Mouse (Mus musculus) liver, embryonic 14.5 days (tissue): ENCODE results near the gene Stard13. TPM values are rescaled to one million over a fixed set of nuclear protein-coding genes. Genes with fewer than 3 reads are reported as not detected.

Experiments used
- ATAC-seq: fragments of 200-750 bp; cut with Nextera tagmentation; 2 replicates; pipeline ENCODE4 v1.8.0; 2017; ENCODE audit warnings: moderate number of reproducible peaks, mild to moderate bottlenecking, moderate library complexity; ENCODE audit not compliant: insufficient read depth
- DNase-seq, 3 experiments: peaks; one replicate each; pipeline ENCODE4 v3.0.0-alpha.2; 2012 to 2013; ENCODE audit warnings: low read depth in 3 of 3, low spot score in 3 of 3
- H3K27ac ChIP-seq: fragments of 300-500 bp; sonication (generic); 2 replicates; pipeline ENCODE4 v1.5.1; 2014; ENCODE audit warnings: moderate library complexity, mild to moderate bottlenecking, control low read depth, inconsistent platforms
- H3K27me3 ChIP-seq: fragments of 300-500 bp; sonication (generic); 2 replicates; pipeline ENCODE4 v1.6.1; 2014; ENCODE audit warnings: mild to moderate bottlenecking, low read length, moderate library complexity; ENCODE audit not compliant: control insufficient read depth, insufficient read depth
- H3K36me3 ChIP-seq: fragments of 300-500 bp; sonication (generic); replicated peaks from 2 replicates; pipeline ENCODE4 v1.6.1; 2014; ENCODE audit warnings: low read depth; ENCODE audit not compliant: control insufficient read depth, insufficient read depth
- H3K4me1 ChIP-seq, 2 experiments: fragments of 200-500 bp in 1 of 2; fragments of 300-500 bp in 1 of 2; sonication (generic) in 1 of 2; replicated peaks; 2 replicates each; pipeline ENCODE4 v1.6.1; 2012 to 2014; ENCODE audit warnings: antibody characterized with exemption in 1 of 2, inconsistent platforms in 1 of 2, low read length in 1 of 2; ENCODE audit not compliant: control insufficient read depth in 2 of 2, insufficient read depth in 2 of 2
- H3K4me2 ChIP-seq: fragments of 300-500 bp; sonication (generic); 2 replicates; pipeline ENCODE4 v1.6.1; 2014; ENCODE audit warnings: low read depth, mild to moderate bottlenecking, control low read depth, moderate library complexity
- H3K4me3 ChIP-seq, 2 experiments: fragments of 200-500 bp in 1 of 2; fragments of 300-500 bp in 1 of 2; sonication (generic) in 1 of 2; 2 replicates each; pipeline ENCODE4 v1.5.1; 2012 to 2014; ENCODE audit warnings: low read depth in 2 of 2, low read length in 2 of 2, mild to moderate bottlenecking in 2 of 2, control low read depth in 1 of 2, inconsistent platforms in 1 of 2, moderate library complexity in 1 of 2; ENCODE audit not compliant: insufficient read depth in 1 of 2
- H3K9ac ChIP-seq: fragments of 300-500 bp; sonication (generic); replicated peaks from 2 replicates; pipeline ENCODE4 v1.6.1; 2014; ENCODE audit warnings: mild to moderate bottlenecking, control low read depth, moderate library complexity
- H3K9me3 ChIP-seq: fragments of 300-500 bp; sonication (generic); 2 replicates; pipeline ENCODE4 v1.6.1; 2016; ENCODE audit warnings: low read length, mixed read lengths; ENCODE audit not compliant: control insufficient read depth
- CTCF ChIP-seq: IDR thresholded peaks from 2 replicates; pipeline ENCODE4 v1.5.1; 2016; ENCODE audit warnings: antibody characterized with exemption, low read depth, control low read depth
- EP300 ChIP-seq: IDR thresholded peaks from 2 replicates; pipeline ENCODE4 v1.6.1; 2016; ENCODE audit warnings: antibody characterized with exemption, low read depth
- WGBS: fragments of 180-500 bp; shearing (Covaris S2); extraction: QIAGEN DNeasy Blood & Tissue Kit; methylation state at CpG from one replicate; pipeline ENCODE4 v1.1.7; 2014; ENCODE audit not compliant: insufficient replicate concordance; 5-methylcytosine and 5-hydroxymethylcytosine counted together
- polyA plus RNA-seq, 2 experiments: library from polyadenylated mRNA; depleted of rRNA in 1 of 2; stranded (reverse) in 1 of 2; unstranded in 1 of 2; fragments of >200 nt; fragmentation: Nextera tagmentation in 1 of 2; extraction: Ambion mirVana in 1 of 2; gene quantifications; 2 replicates each; pipeline versions ENCODE4 v1.2.1 to v1.2.3; 2012 to 2014

Gene Stard13
- polyA plus RNA-seq, 2 experiments: 0.56 to 1.1 TPM

DNA sequence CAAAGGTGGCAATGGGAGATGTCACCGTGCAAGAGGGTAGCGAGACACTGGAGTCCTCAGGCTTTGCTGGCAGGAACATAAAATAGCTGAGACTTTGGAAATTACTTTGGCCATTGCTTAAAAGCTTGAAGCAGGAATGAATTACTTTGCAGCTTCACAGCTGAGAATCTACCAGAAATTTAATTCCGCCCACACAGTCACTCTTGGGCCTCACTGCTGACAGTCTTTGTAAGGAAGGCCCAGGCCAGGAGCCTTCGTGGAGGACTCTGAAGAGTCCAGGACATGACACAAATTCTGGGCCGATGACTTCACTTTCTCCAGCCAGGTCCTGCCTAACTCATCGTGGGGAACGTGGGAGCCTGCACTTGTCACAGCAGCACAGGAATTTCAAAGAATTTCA, 211.6 kb downstream of the Stard13 start:
- Histone ChIP-seq H3K9me3 (no peaks in the 10 kb centered on the region), H3K36me3 (no peaks in the 10 kb centered on the region), H3K4me3 (no peak overlapping the region), H3K27me3 (no peaks in the 10 kb centered on the region), H3K27ac (no peak overlapping the region), H3K4me2 (no peak overlapping the region), H3K9ac (no peak overlapping the region), H3K4me1 (peaks cover 0 to 2% of the 10 kb centered on the region in 2 experiments; a peak in 1 of 4 replicates)
- TF ChIP-seq CTCF (no peak), EP300 (no peak)
- 68% methylated on average over 7 of the region's 7 CpGs for WGBS
- ATAC-seq: no peak
- no peak for DNase-seq

DNA sequence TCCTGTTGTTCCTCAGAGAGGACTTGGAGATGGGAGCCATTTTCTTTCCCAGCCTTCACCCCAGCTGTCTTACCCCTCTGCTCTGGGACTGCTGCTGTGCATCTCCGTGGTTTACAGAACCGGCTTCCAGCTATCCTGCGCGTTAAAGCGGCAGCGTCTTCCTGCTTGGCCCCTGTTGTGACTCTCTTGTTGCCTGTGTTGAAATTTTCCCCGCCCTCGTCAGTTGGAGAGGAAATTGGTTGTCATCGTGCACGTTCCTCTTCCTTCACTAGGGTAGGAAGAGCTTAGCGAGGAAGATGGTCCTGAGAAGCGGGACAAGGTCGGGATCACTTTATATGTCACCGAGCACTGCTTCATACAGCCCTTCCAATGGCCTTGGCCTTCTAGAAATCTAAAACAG, 212.8 kb downstream of the Stard13 start:
- Histone ChIP-seq H3K4me1 (peaks cover 0 to 2% of the 10 kb centered on the region in 2 experiments; a peak in 1 of 4 replicates), H3K9me3 (no peaks in the 10 kb centered on the region), H3K27me3 (no peaks in the 10 kb centered on the region), H3K4me3 (no peak overlapping the region), H3K9ac (no peak overlapping the region), H3K36me3 (no peaks in the 10 kb centered on the region), H3K27ac (no peak overlapping the region), H3K4me2 (no peak overlapping the region)
- 23% methylated on average over 14 of the region's 14 CpGs for WGBS
- no peak for TF ChIP-seq CTCF
- no peak for TF ChIP-seq EP300
- DNase-seq: no peak
- no peak for ATAC-seq

DNA sequence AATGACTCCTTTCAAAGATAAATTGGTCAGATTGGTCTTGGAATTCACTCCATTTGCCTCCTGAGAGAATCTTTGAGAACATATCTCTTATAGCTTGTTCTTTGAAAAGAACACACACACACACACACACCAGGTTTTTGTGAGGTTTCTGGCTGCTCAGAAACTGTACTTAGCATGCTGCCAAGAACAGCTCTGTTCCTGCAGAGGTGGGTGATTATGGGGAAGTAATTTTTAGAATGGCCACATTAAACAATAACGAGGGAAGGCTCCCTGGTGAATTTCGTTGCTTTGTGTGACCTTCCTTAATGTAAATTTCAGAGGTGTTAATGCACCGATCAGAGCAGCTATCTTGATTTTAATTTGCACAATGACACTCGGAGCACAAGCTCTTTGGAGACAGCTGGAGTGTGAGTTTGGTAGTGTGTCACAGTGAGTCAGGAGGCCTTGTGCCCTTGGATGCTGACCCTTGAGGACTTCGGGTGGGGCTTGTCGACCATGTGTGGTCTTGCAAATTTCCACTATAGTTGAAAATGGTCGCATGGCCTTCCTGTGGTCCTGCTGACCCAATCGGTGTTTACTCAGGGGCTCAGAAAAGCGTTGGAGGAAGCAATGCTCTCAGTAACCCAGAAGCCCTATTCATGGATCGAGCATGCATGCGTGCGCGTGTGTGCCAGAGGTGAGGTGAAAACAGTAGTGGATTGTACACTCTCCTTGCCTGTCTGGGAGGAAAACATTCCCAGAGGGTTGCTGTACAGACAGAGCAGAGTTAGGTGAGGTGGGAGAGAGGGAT, 213.4 kb downstream of the Stard13 start:
- H3K4me3 ChIP-seq: no peak overlapping the region
- no peaks in the 10 kb centered on the region for H3K9me3 ChIP-seq
- no peaks in the 10 kb centered on the region for H3K36me3 ChIP-seq
- no peak overlapping the region for H3K9ac ChIP-seq
- 53% methylated on average over 13 of the region's 13 CpGs for WGBS
- peaks cover 0 to 2% of the 10 kb centered on the region in 2 experiments; a peak in 1 of 4 replicates for H3K4me1 ChIP-seq
- no peak for ATAC-seq
- TF ChIP-seq EP300 (no peak), CTCF (no peak)
- no peak overlapping the region for H3K27ac ChIP-seq
- H3K27me3 ChIP-seq: no peaks in the 10 kb centered on the region
- DNase-seq: no peak
- H3K4me2 ChIP-seq: no peak overlapping the region

GRCm38 (mm10) chr5:151018959-151019358, 214.7 kb downstream of the Stard13 start:
- Histone ChIP-seq H3K36me3 (no peaks in the 10 kb centered on the region), H3K4me1 (peaks cover 0 to 2% of the 10 kb centered on the region in 2 experiments; a peak in 1 of 4 replicates), H3K9ac (no peak overlapping the region), H3K4me3 (no peak overlapping the region), H3K27ac (no peak overlapping the region), H3K27me3 (no peaks in the 10 kb centered on the region), H3K9me3 (no peaks in the 10 kb centered on the region), H3K4me2 (no peak overlapping the region)
- DNase-seq (no peak), ATAC-seq (no peak)
- 65% methylated on average over 5 of the region's 5 CpGs for WGBS
- TF ChIP-seq EP300: no peak
- TF ChIP-seq CTCF: no peak

DNA sequence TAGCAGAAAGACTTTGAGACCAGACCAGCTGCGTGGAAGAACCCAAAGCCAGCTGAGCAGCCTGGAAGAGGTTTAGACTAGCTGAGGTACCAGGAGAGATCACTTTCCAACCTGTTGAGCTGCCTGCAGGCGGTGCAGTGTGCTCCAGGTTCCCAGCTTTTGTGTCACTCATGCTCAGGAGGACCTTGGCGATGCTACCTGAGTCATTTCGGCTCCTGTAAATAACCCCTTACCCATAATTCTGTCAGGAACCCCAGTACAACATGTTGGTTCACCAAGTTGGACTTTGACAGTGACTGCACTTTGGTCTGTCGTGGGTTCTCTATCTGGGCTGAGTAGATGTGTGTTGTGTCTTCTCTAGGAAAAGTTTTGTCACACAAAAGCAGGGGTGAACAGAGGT, 215.2 kb downstream of the Stard13 start:
- no peak for ATAC-seq

More for the DNA sequence above, 215.2 kb downstream of the Stard13 start:
- Histone ChIP-seq H3K4me2 (no peak overlapping the region), H3K27me3 (no peaks in the 10 kb centered on the region), H3K36me3 (no peaks in the 10 kb centered on the region), H3K9me3 (no peaks in the 10 kb centered on the region), H3K4me1 (peaks cover 0 to 2% of the 10 kb centered on the region in 2 experiments; a peak in 1 of 4 replicates), H3K9ac (no peak overlapping the region), H3K27ac (no peak overlapping the region), H3K4me3 (no peak overlapping the region)
- no peak for TF ChIP-seq CTCF
- TF ChIP-seq EP300: no peak
- 45% methylated on average over 5 of the region's 5 CpGs for WGBS
- no peak for DNase-seq
